Mouse (Mus musculus) myocyte (in vitro differentiated cells): ENCODE measurements around the gene Plekhb1. TPM values are rescaled to one million over a fixed set of nuclear protein-coding genes. Genes with fewer than 3 reads are reported as not detected.

Experiments used
- H3K27me3 ChIP-seq: one replicate; pipeline ENCODE4 v1.6.1; 2011; ENCODE audit not compliant: control insufficient read depth, insufficient read depth, insufficient read length
- H3K36me3 ChIP-seq: one replicate; pipeline ENCODE4 v1.6.1; 2011; ENCODE audit not compliant: control insufficient read depth, insufficient read depth
- H3K4me2 ChIP-seq: one replicate; pipeline ENCODE4 v1.6.1; 2011; ENCODE audit warnings: low read depth, control low read depth
- H3K4me3 ChIP-seq: one replicate; pipeline ENCODE4 v1.5.1; 2011; ENCODE audit warnings: mild to moderate bottlenecking, control low read depth, moderate library complexity
- H3K79me2 ChIP-seq: one replicate; pipeline ENCODE4 v1.6.1; 2011; ENCODE audit not compliant: control insufficient read depth, insufficient read depth
- H3ac ChIP-seq: one replicate; pipeline ENCODE4 v1.6.1; 2011; ENCODE audit not compliant: control insufficient read depth, insufficient read length
- CEBPB ChIP-seq: IDR thresholded peaks from 2 replicates; pipeline ENCODE4 v1.6.1; 2011; ENCODE audit warnings: mild to moderate bottlenecking, moderate library complexity; ENCODE audit not compliant: poor library complexity, insufficient read depth, severe bottlenecking
- E2F4 ChIP-seq: IDR thresholded peaks from one replicate; pipeline ENCODE4 v1.6.1; 2011; ENCODE audit warnings: mild to moderate bottlenecking, control low read depth, moderate library complexity; ENCODE audit not compliant: insufficient read depth
- MAX ChIP-seq: IDR thresholded peaks from one replicate; pipeline ENCODE4 v1.6.1; 2011; ENCODE audit warnings: low read depth, mild to moderate bottlenecking, control low read depth
- MYOD1 ChIP-seq, 3 experiments: IDR thresholded peaks; one replicate each; pipeline ENCODE4 v1.6.1; 2011; ENCODE audit warnings: control low read depth in 2 of 3, low read depth in 2 of 3, mild to moderate bottlenecking in 2 of 3, moderate library complexity in 1 of 3; ENCODE audit not compliant: insufficient read length in 2 of 3, control insufficient read depth in 1 of 3
- MYOG ChIP-seq, 3 experiments: IDR thresholded peaks; one replicate each; pipeline ENCODE4 v1.6.1; 2011; ENCODE audit warnings: control low read depth in 2 of 3, low read depth in 2 of 3, mild to moderate bottlenecking in 2 of 3; ENCODE audit not compliant: insufficient read length in 2 of 3, control insufficient read depth in 1 of 3, insufficient read depth in 1 of 3
- POLR2A ChIP-seq: IDR thresholded peaks from one replicate; pipeline ENCODE4 v1.6.1; 2011; ENCODE audit warnings: low read depth, mild to moderate bottlenecking, control low read depth, moderate library complexity; ENCODE audit not compliant: insufficient read length
- POLR2AphosphoS2 ChIP-seq: IDR thresholded peaks from one replicate; pipeline ENCODE4 v1.6.1; 2011; ENCODE audit warnings: low read depth, control low read depth; ENCODE audit not compliant: insufficient read length
- REST ChIP-seq: IDR thresholded peaks from one replicate; pipeline ENCODE4 v1.6.1; 2011; ENCODE audit warnings: mild to moderate bottlenecking, control low read depth, moderate library complexity; ENCODE audit not compliant: insufficient read depth, insufficient read length
- SRF ChIP-seq: IDR thresholded peaks from one replicate; pipeline ENCODE4 v1.6.1; 2011; ENCODE audit warnings: low read depth; ENCODE audit not compliant: control insufficient read depth, insufficient read length
- TCF12 ChIP-seq: IDR thresholded peaks from one replicate; pipeline ENCODE4 v1.6.1; 2011; ENCODE audit warnings: mild to moderate bottlenecking, control low read depth; ENCODE audit not compliant: poor library complexity, insufficient read depth, severe bottlenecking
- TCF3 ChIP-seq: IDR thresholded peaks from one replicate; pipeline ENCODE4 v1.6.1; 2011; ENCODE audit warnings: low read depth, control low read depth; ENCODE audit not compliant: insufficient read length
- USF1 ChIP-seq: IDR thresholded peaks from one replicate; pipeline ENCODE4 v1.6.1; 2011; ENCODE audit warnings: low read depth, mild to moderate bottlenecking, control low read depth, moderate library complexity
- polyA plus RNA-seq: library from polyadenylated mRNA; unstranded; fragments of >200 nt; fragmentation: generic; extraction: Trizol; gene quantifications from one replicate; pipeline ENCODE4 v1.2.1, GENCODE M21; 2012; ENCODE audit warnings: missing spikeins

Plekhb1 gene
- polyA plus RNA-seq, 1 experiment, result 1.9 TPM

DNA sequence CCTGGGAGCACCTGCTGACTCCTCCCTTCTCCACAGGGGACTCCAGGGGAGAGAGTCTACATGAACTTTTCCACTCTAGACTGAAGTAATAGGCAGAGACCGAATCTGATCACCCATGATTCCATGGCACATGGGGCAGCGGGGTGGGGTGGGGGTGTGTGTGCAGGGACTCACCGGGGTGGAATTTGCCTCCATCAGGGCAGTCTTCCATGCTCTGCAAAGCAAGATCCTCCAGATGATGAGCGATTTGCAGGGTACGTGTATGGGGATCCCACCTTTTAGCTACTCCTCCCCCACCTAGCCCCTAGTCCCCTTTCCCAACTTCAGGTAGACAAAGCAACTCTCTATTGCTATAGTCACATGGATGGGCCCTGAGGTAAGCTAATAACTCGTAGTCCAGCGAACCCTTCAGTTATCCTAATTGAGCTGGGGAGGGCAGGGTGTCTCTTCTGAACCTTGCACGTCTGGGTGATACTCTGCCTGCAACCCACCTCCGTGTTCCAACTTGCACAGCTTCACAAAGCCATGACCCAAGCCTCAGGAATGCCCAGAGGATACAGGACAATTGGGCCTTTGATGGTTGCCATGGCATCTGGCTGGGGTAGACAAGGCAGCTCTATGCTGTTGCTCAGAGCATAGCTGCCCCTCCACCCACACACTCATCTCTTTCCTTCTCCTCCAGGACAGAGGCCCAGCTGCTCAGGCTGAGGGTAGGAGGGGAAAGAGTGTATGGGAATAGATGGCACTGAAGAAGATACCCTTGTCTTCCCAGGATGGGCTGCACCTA, 8.5 kb downstream of the Plekhb1 start:
- Histone ChIP-seq H3ac (no peak overlapping the region), H3K36me3 (no peaks in the 10 kb centered on the region), H3K4me3 (no peak overlapping the region), H3K79me2 (no peaks in the 10 kb centered on the region), H3K4me2 (no peak overlapping the region), H3K27me3 (no peaks in the 10 kb centered on the region)
- no peak for TF ChIP-seq TCF12
- TF ChIP-seq TCF3, result no peak
- no peak for TF ChIP-seq REST
- no peak for TF ChIP-seq POLR2A
- TF ChIP-seq MAX, result no peak
- no peak for TF ChIP-seq MYOG (IDR thresholded peaks at IDR 0.05; ENCODE audit: control insufficient read depth in 1 of 3, insufficient read depth in 1 of 3, insufficient read length in 2 of 3, low read depth in 2 of 3)
- no peak for TF ChIP-seq MYOD1 (IDR thresholded peaks at IDR 0.05; ENCODE audit: control insufficient read depth in 1 of 3, insufficient read length in 2 of 3, low read depth in 2 of 3)
- no peak for TF ChIP-seq CEBPB
- TF ChIP-seq USF1, result no peak
- no peak for TF ChIP-seq SRF
- TF ChIP-seq E2F4, result no peak
- no peak for TF ChIP-seq POLR2AphosphoS2

DNA sequence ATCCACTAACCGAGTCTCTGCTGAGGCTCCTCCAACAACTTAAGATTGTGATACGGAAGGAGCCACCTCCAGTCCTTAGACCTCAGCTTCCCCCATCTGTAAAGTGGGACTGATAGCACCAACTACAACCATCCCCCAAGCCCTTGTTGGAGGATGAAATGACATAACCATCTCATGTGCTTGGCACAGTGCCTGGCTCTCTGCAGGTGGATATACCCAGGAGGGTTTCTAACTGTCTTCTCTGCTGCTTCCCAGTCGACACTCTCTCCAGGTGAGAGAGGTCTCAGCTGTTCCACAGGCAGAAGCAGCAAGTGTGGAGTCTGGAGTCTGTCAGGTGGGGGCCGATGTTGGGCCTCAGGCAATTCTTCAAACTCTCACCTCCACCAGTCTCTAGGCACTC, 11.2 kb downstream of the Plekhb1 start:
- H3K27me3 ChIP-seq, result no peaks in the 10 kb centered on the region
- no peaks in the 10 kb centered on the region for H3K79me2 ChIP-seq
- H3K4me3 ChIP-seq, result no peak overlapping the region
- H3K36me3 ChIP-seq, result no peaks in the 10 kb centered on the region
- H3ac ChIP-seq, result no peak overlapping the region
- no peak overlapping the region for H3K4me2 ChIP-seq
- no peak for TF ChIP-seq USF1
- TF ChIP-seq E2F4, result no peak
- TF ChIP-seq TCF3, result no peak
- no peak for TF ChIP-seq SRF
- no peak for TF ChIP-seq POLR2AphosphoS2
- TF ChIP-seq TCF12, result no peak
- no peak for TF ChIP-seq MYOG (IDR thresholded peaks at IDR 0.05; ENCODE audit: control insufficient read depth in 1 of 3, insufficient read depth in 1 of 3, insufficient read length in 2 of 3, low read depth in 2 of 3)
- TF ChIP-seq POLR2A, result no peak
- TF ChIP-seq CEBPB, result no peak
- TF ChIP-seq REST, result no peak
- TF ChIP-seq MYOD1 (IDR thresholded peaks at IDR 0.05; ENCODE audit: control insufficient read depth in 1 of 3, insufficient read length in 2 of 3, low read depth in 2 of 3), result no peak
- TF ChIP-seq MAX, result no peak

DNA sequence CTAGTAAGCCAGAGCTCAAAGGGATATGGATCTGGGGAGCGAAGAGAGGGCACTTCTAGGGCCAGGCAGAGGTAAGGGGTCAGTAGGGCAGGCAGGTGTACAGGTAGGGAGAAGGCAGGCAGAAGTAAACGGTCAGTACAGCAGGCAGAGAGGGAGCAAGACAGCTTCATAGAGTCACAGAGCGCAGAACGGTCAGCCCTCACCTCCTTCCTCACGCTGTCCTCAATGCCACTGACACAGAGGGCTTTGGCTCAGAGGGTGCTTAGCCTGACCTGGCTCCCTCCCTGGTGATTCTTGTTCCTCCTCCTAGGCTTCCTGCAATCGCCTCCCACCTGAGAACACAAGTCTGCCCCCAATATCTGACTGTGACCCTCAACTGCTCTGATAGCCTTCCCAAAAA, 11.8 kb downstream of the Plekhb1 start:
- TF ChIP-seq POLR2AphosphoS2 (peak; percentile 13), USF1 (no peak), POLR2A (no peak), E2F4 (no peak), MAX (no peak), SRF (no peak), MYOG (IDR thresholded peaks at IDR 0.05; ENCODE audit: control insufficient read depth in 1 of 3, insufficient read depth in 1 of 3, insufficient read length in 2 of 3, low read depth in 2 of 3) (no peak), MYOD1 (IDR thresholded peaks at IDR 0.05; ENCODE audit: control insufficient read depth in 1 of 3, insufficient read length in 2 of 3, low read depth in 2 of 3) (no peak)
- H3K79me2 ChIP-seq, result no peaks in the 10 kb centered on the region
- no peak overlapping the region for H3ac ChIP-seq
- H3K27me3 ChIP-seq, result no peaks in the 10 kb centered on the region
- no peak overlapping the region for H3K4me2 ChIP-seq
- no peaks in the 10 kb centered on the region for H3K36me3 ChIP-seq
- H3K4me3 ChIP-seq, result no peak overlapping the region

DNA sequence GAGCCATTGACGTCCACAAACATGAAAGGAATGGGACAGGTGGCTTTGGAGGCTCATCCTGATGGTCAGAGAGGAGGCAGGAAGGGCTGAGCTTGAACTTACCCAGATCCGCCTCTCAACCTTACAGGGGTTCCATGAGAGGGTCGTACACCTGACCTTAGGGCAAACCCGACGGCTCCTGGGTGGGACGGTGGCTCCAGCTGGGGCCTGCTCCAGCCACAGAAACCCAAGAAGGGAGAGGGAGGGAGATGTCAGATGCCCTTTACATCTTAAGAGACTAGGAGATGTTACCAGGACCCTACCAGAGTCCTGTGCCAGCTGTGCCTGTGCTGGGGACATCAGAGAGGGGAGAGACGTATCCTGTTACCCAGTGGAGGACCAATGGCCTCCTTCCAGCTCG, 12.4 kb downstream of the Plekhb1 start:
- Histone ChIP-seq H3K79me2 (no peaks in the 10 kb centered on the region), H3K4me2 (no peak overlapping the region), H3K4me3 (no peak overlapping the region), H3K36me3 (no peaks in the 10 kb centered on the region), H3ac (no peak overlapping the region), H3K27me3 (no peaks in the 10 kb centered on the region)
- no peak for TF ChIP-seq MAX
- TF ChIP-seq REST, result no peak
- no peak for TF ChIP-seq CEBPB
- no peak for TF ChIP-seq TCF3
- no peak for TF ChIP-seq MYOG (IDR thresholded peaks at IDR 0.05; ENCODE audit: control insufficient read depth in 1 of 3, insufficient read depth in 1 of 3, insufficient read length in 2 of 3, low read depth in 2 of 3)

DNA sequence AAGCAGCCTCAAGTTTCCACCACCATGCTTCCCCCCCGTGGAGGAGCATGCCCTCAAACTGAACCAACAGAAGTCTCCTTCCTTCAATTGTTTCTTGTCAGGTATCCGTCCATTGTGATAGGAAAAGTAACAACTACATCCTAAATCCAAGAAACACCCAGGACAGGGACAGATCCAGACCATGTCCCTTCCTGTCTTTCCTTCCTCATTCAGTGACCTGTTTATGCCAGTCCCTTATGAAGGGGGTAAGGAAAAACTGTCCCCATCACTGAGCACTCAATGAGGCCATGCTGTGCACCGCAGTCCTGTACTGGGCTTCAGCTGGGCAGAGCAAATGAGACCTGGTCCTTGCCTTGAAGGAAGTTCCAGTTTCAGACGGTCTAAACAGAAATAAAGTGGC, 13.1 kb downstream of the Plekhb1 start:
- no peaks in the 10 kb centered on the region for H3K36me3 ChIP-seq
- no peak overlapping the region for H3K4me2 ChIP-seq
- no peak overlapping the region for H3K4me3 ChIP-seq
- H3K79me2 ChIP-seq, result no peaks in the 10 kb centered on the region
- H3K27me3 ChIP-seq, result no peaks in the 10 kb centered on the region
- TF ChIP-seq MAX, result no peak
- no peak for TF ChIP-seq SRF
- TF ChIP-seq POLR2AphosphoS2, result no peak
- no peak for TF ChIP-seq E2F4
- no peak for TF ChIP-seq TCF12
- TF ChIP-seq POLR2A, result no peak
- no peak for TF ChIP-seq CEBPB
- H3ac ChIP-seq, result no peak overlapping the region
